Mouse (Mus musculus) kidney, embryonic 14.5 days (tissue): Measurements from ENCODE around the gene Irf2. TPM values are rescaled to one million over a fixed set of nuclear protein-coding genes. Genes with fewer than 3 reads are reported as not detected.

Experiments used
- ATAC-seq: fragments of 200-750 bp; cut with Nextera tagmentation; 2 replicates; pipeline ENCODE4 v1.8.0; 2017; ENCODE audit warnings: moderate number of reproducible peaks, mild to moderate bottlenecking, moderate TSS enrichment, moderate library complexity; ENCODE audit not compliant: low FRiP score, low TSS enrichment
- H3K27ac ChIP-seq: fragments of 300-500 bp; sonication (generic); 2 replicates; pipeline ENCODE4 v1.5.1; 2014; ENCODE audit warnings: low read depth, mild to moderate bottlenecking, low read length, moderate library complexity, mixed read lengths
- H3K27me3 ChIP-seq: fragments of 300-500 bp; sonication (generic); 2 replicates; pipeline ENCODE4 v1.6.1; 2014; ENCODE audit warnings: mild to moderate bottlenecking, low read length; ENCODE audit not compliant: control insufficient read depth, insufficient read depth
- H3K36me3 ChIP-seq: fragments of 300-500 bp; sonication (generic); 2 replicates; pipeline ENCODE4 v1.6.1; 2014; ENCODE audit warnings: low read length, mixed read lengths; ENCODE audit not compliant: control insufficient read depth, insufficient read depth
- H3K4me1 ChIP-seq: fragments of 300-500 bp; sonication (generic); 2 replicates; pipeline ENCODE4 v1.6.1; 2014; ENCODE audit warnings: low read length, mixed read lengths; ENCODE audit not compliant: control insufficient read depth, insufficient read depth
- H3K4me2 ChIP-seq: fragments of 300-500 bp; sonication (generic); replicated peaks from 2 replicates; pipeline ENCODE4 v1.6.1; 2014; ENCODE audit warnings: low read depth, mild to moderate bottlenecking, low read length
- H3K4me3 ChIP-seq: fragments of 300-500 bp; sonication (generic); 2 replicates; pipeline ENCODE4 v1.5.1; 2014; ENCODE audit warnings: mild to moderate bottlenecking, low read length
- H3K9ac ChIP-seq: fragments of 300-500 bp; sonication (generic); 2 replicates; pipeline ENCODE4 v1.6.1; 2014; ENCODE audit warnings: low read depth, mild to moderate bottlenecking, low read length, moderate library complexity
- H3K9me3 ChIP-seq: fragments of 300-500 bp; sonication (generic); 2 replicates; pipeline ENCODE4 v1.6.1; 2016; ENCODE audit warnings: low read length; ENCODE audit not compliant: control insufficient read depth
- WGBS: fragments of 180-500 bp; shearing (Covaris S2); extraction: QIAGEN DNeasy Blood & Tissue Kit; methylation state at CpG from one replicate; pipeline ENCODE4 v1.1.7; 2014; 5-methylcytosine and 5-hydroxymethylcytosine counted together
- polyA plus RNA-seq: library from polyadenylated mRNA; unstranded; fragments of >200 nt; fragmentation: Nextera tagmentation; extraction: Ambion mirVana; gene quantifications from 2 replicates; pipeline ENCODE4 v1.2.1, GENCODE M21; 2014

The Irf2 gene
- polyA plus RNA-seq, 1 experiment from 2014 or later, result 13.9 TPM

DNA sequence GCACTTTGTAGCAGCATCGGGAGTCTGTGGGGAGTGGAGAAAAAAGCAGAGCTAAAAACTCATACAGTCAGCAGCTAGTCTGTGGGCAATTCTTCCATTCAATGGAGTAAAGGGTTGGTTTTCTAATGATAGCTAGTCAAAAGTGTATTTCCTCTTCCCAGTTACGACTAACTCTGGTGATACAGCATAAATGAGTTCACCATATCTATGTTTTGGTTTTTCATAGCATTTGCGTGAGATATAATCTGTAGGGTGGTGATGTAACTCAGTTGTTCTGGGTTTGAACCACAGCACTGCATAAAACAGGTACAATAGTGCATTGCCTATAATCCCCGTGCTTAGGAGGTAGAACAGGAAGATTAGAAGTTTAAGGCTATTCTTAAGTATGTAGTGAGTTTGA lies 131.6 kb downstream of the Irf2 start:
- Histone ChIP-seq H3K9ac (no peak overlapping the region), H3K4me2 (no peak overlapping the region), H3K36me3 (no peaks in the 10 kb centered on the region), H3K4me3 (no peak overlapping the region), H3K27me3 (no peaks in the 10 kb centered on the region), H3K4me1 (peaks cover 8% of the 10 kb centered on the region; the same call in 1 of the 2 replicates), H3K9me3 (no peaks in the 10 kb centered on the region), H3K27ac (no peak overlapping the region)
- 96% methylated on average over 4 of the region's 4 CpGs for WGBS
- no peak for ATAC-seq

DNA sequence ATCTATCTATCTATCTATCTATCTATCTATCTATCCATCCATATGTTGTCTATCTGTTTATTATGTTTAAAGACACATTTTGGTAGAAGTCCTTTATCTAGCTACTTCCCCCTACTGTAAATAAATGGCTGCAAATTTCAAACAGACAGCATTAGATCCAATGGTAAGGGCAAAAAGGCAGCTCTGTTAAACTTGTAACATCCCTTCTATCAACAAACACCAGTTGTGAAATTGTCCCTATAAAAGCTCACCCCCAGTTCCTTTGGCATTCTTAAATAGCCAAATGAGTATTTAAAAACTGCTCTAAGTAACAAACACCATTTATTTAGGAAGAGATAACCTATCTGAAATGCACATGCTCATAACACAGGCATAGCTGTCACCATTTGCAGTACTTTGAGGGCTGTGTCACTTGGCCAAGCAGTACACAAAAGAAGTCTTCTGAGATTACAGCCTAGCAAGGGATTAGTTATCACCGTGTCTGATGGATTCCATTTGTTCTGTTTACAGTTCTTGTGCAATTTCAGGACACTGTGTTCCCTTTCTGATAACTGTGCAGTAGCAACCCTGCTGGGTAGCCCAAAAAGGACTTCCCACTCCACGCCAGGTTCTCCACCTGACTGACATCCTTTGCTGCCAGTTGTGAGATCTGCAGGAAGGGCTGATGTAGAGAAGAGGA lies 136.2 kb downstream of the Irf2 start:
- ATAC-seq, result 0 out of 2 replicates have a peak, but pooled peaks have one; percentile 16
- Histone ChIP-seq H3K27ac (no peak overlapping the region), H3K9me3 (no peaks in the 10 kb centered on the region), H3K36me3 (no peaks in the 10 kb centered on the region), H3K27me3 (no peaks in the 10 kb centered on the region), H3K4me2 (no peak overlapping the region), H3K4me1 (0 out of 2 replicates have a peak, but pooled peaks cover 5% of the 10 kb centered on the region), H3K9ac (no peak overlapping the region), H3K4me3 (no peak overlapping the region)
- 54% methylated on average over 2 of the region's 2 CpGs for WGBS

GRCm38 (mm10) chr8:46881348-46881747 lies 141.8 kb downstream of the Irf2 start:
- Histone ChIP-seq H3K9ac (no peak overlapping the region), H3K4me3 (no peak overlapping the region), H3K4me2 (no peak overlapping the region), H3K36me3 (no peaks in the 10 kb centered on the region), H3K27ac (no peak overlapping the region), H3K9me3 (no peaks in the 10 kb centered on the region), H3K27me3 (no peaks in the 10 kb centered on the region), H3K4me1 (no peaks in the 10 kb centered on the region)
- 86% methylated on average over 6 of the region's 6 CpGs for whole genome bisulfite sequencing
- ATAC-seq, result no peak

DNA sequence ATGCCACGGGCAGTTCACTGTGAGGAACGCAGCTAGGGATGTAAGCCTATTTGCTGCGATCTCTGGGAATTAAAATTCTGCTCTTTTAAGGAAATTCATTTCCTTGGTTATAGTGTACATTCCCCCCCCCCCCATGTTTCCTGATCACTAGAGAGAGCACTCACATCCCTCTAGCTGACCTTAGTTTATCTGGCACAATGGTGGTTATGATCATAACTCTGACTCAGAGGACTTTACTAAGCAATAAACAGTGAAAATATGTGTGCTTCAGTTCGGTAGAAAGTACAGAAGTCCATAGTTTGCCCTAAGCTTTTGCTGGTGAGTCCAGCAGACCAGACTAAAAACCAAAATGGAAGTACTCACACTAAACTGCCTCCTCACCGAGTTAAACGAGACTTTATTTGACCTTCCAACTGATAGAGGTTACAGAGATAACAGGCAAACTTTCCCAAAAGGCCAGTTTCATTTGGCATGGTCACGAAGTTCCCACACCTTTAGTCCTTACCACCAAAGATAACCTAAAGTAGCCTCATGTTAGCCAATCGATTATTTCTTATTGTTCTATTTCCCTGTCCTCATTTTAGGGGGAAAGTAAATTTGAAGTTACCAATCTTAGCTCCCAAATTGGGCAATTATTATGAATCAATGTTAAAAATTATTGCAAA lies 142.4 kb downstream of the Irf2 start:
- no peaks in the 10 kb centered on the region for H3K4me1 ChIP-seq

GRCm38 (mm10) chr8:46882743-46883142 lies 143.2 kb downstream of the Irf2 start:
- Histone ChIP-seq H3K9me3 (no peaks in the 10 kb centered on the region), H3K4me1 (no peaks in the 10 kb centered on the region), H3K4me3 (no peak overlapping the region), H3K9ac (no peak overlapping the region), H3K27ac (no peak overlapping the region), H3K4me2 (no peak overlapping the region), H3K36me3 (no peaks in the 10 kb centered on the region), H3K27me3 (no peaks in the 10 kb centered on the region)
- ATAC-seq, result no peak
- WGBS, result 47% methylated on average over 5 of the region's 5 CpGs

More for the DNA sequence above, 142.4 kb downstream of the Irf2 start:
- Histone ChIP-seq H3K36me3 (no peaks in the 10 kb centered on the region), H3K9ac (no peak overlapping the region), H3K27ac (no peak overlapping the region), H3K9me3 (no peaks in the 10 kb centered on the region), H3K4me3 (no peak overlapping the region), H3K4me2 (no peak overlapping the region), H3K27me3 (no peaks in the 10 kb centered on the region)
- no peak for ATAC-seq
- 81% methylated on average over 8 of the region's 8 CpGs for WGBS

DNA sequence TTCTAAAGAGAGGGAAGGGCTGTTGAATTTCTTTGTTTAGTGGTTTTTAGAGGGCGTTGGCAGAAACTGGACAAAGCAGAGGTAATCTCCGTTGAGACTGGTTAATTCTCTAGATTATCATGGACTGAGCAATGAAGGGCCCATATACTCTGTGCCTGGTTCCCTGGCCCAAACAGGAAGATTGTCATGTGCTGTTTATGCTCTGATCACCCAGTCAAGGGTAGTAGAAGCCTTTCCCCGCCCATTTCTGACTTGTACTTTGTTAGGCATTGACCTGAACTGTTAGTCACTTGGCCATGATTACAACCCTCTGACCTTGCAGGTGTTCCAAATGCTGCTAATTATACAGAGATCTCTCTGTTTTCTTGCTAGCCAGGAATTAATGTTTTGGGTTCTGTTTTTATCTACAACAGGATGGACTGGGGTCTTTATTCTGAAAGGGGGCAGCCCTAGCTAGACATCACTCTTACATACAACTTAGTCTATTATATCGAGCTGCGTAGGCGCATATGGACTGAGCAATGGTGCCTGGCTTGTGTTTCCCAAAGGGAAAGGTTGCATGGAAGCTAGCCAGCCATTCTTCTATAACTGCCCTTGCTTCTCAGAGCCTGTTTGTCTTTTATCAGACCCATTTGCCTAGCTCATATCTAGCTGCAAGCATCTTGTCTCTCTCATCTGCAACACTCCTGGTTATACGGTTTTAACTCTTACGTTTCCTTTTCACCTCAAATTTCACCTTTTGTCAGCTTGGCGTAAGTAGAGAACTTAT lies 143.9 kb downstream of the Irf2 start:
- Histone ChIP-seq H3K9ac (no peak overlapping the region), H3K4me1 (no peaks in the 10 kb centered on the region), H3K4me2 (no peak overlapping the region), H3K27me3 (no peaks in the 10 kb centered on the region), H3K4me3 (no peak overlapping the region), H3K9me3 (no peaks in the 10 kb centered on the region), H3K27ac (no peak overlapping the region), H3K36me3 (no peaks in the 10 kb centered on the region)
- no peak for ATAC-seq
- WGBS, result 89% methylated on average over 9 of the region's 9 CpGs

GRCm38 (mm10) chr8:46885786-46886185 lies 146.3 kb downstream of the Irf2 start:
- H3K27ac ChIP-seq, result no peak overlapping the region
- ATAC-seq, result no peak
- no peaks in the 10 kb centered on the region for H3K9me3 ChIP-seq
- WGBS, result 86% methylated on average over 2 of the region's 2 CpGs
- no peaks in the 10 kb centered on the region for H3K36me3 ChIP-seq
- no peak overlapping the region for H3K9ac ChIP-seq
- no peaks in the 10 kb centered on the region for H3K27me3 ChIP-seq
- no peaks in the 10 kb centered on the region for H3K4me1 ChIP-seq
- no peak overlapping the region for H3K4me3 ChIP-seq
- no peak overlapping the region for H3K4me2 ChIP-seq

DNA sequence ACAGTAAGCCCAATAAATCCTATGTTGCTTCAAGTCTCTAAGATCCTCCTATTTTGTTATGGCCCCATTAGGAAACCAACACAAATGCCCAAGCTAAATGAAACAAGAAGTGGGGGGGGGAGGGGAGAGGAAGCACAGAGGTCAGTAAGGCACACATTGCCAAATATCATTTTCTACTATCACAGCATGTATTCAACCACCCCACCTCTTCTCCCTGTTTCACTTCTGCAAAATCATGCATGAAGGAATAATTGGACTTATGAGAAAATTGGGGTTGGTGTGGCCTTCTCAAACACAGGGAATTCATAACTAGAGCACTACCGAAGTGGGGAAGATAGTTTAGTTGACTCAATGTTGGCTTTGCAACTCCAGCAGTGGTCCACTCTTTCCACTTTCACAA lies 146.7 kb downstream of the Irf2 start:
- no peak overlapping the region for H3K27ac ChIP-seq
- H3K9ac ChIP-seq, result no peak overlapping the region
- WGBS, result 95% methylated on average over 1 of the region's 1 CpGs
- no peaks in the 10 kb centered on the region for H3K4me1 ChIP-seq
- no peak for ATAC-seq
- no peaks in the 10 kb centered on the region for H3K36me3 ChIP-seq
- H3K4me2 ChIP-seq, result no peak overlapping the region
- no peak overlapping the region for H3K4me3 ChIP-seq
- no peaks in the 10 kb centered on the region for H3K9me3 ChIP-seq
- H3K27me3 ChIP-seq, result no peaks in the 10 kb centered on the region

DNA sequence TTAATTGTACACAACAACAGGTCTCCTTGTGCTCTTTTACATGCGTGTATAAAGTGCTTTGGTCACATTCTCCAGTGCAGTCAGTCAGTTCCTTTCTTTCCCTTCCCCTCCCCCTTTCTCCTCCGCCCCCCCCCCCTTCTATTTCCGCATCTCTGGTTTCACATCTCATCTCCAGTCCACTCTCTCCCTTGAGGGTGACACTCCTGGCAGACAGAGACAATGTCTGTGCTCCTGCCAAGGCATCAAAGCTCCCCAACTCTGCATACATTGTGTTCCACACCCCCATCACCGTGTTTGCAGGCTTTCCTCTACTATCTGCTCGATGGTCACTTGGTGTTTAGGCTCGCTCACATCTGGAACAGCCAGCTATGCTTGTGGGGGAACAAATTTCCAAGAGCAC lies 147.9 kb downstream of the Irf2 start:
- H3K4me1 ChIP-seq, result no peaks in the 10 kb centered on the region
- H3K27me3 ChIP-seq, result no peaks in the 10 kb centered on the region
- no peaks in the 10 kb centered on the region for H3K9me3 ChIP-seq
- no peaks in the 10 kb centered on the region for H3K36me3 ChIP-seq
- 75% methylated on average over 5 of the region's 6 CpGs for WGBS
- H3K4me2 ChIP-seq, result no peak overlapping the region
- no peak for ATAC-seq
- H3K27ac ChIP-seq, result no peak overlapping the region
- H3K9ac ChIP-seq, result no peak overlapping the region
- H3K4me3 ChIP-seq, result no peak overlapping the region
